Mouse (Mus musculus) myocyte (in vitro differentiated cells): ENCODE results near the gene Mrs2. TPM values are rescaled to one million over a fixed set of nuclear protein-coding genes. Genes with fewer than 3 reads are reported as not detected.

Experiments
- H3K27me3 ChIP-seq: one replicate; pipeline ENCODE4 v1.6.1; 2011; ENCODE audit not compliant: control insufficient read depth, insufficient read depth, insufficient read length
- H3K36me3 ChIP-seq: one replicate; pipeline ENCODE4 v1.6.1; 2011; ENCODE audit not compliant: control insufficient read depth, insufficient read depth
- H3K4me2 ChIP-seq: one replicate; pipeline ENCODE4 v1.6.1; 2011; ENCODE audit warnings: low read depth, control low read depth
- H3K4me3 ChIP-seq: one replicate; pipeline ENCODE4 v1.5.1; 2011; ENCODE audit warnings: mild to moderate bottlenecking, control low read depth, moderate library complexity
- H3K79me2 ChIP-seq: one replicate; pipeline ENCODE4 v1.6.1; 2011; ENCODE audit not compliant: control insufficient read depth, insufficient read depth
- H3ac ChIP-seq: one replicate; pipeline ENCODE4 v1.6.1; 2011; ENCODE audit not compliant: control insufficient read depth, insufficient read length
- CEBPB ChIP-seq: IDR thresholded peaks from 2 replicates; pipeline ENCODE4 v1.6.1; 2011; ENCODE audit warnings: mild to moderate bottlenecking, moderate library complexity; ENCODE audit not compliant: poor library complexity, insufficient read depth, severe bottlenecking
- E2F4 ChIP-seq: IDR thresholded peaks from one replicate; pipeline ENCODE4 v1.6.1; 2011; ENCODE audit warnings: mild to moderate bottlenecking, control low read depth, moderate library complexity; ENCODE audit not compliant: insufficient read depth
- MAX ChIP-seq: IDR thresholded peaks from one replicate; pipeline ENCODE4 v1.6.1; 2011; ENCODE audit warnings: low read depth, mild to moderate bottlenecking, control low read depth
- MYOD1 ChIP-seq, 3 experiments: IDR thresholded peaks; one replicate each; pipeline ENCODE4 v1.6.1; 2011; ENCODE audit warnings: control low read depth in 2 of 3, low read depth in 2 of 3, mild to moderate bottlenecking in 2 of 3, moderate library complexity in 1 of 3; ENCODE audit not compliant: insufficient read length in 2 of 3, control insufficient read depth in 1 of 3
- MYOG ChIP-seq, 3 experiments: IDR thresholded peaks; one replicate each; pipeline ENCODE4 v1.6.1; 2011; ENCODE audit warnings: control low read depth in 2 of 3, low read depth in 2 of 3, mild to moderate bottlenecking in 2 of 3; ENCODE audit not compliant: insufficient read length in 2 of 3, control insufficient read depth in 1 of 3, insufficient read depth in 1 of 3
- POLR2A ChIP-seq: IDR thresholded peaks from one replicate; pipeline ENCODE4 v1.6.1; 2011; ENCODE audit warnings: low read depth, mild to moderate bottlenecking, control low read depth, moderate library complexity; ENCODE audit not compliant: insufficient read length
- POLR2AphosphoS2 ChIP-seq: IDR thresholded peaks from one replicate; pipeline ENCODE4 v1.6.1; 2011; ENCODE audit warnings: low read depth, control low read depth; ENCODE audit not compliant: insufficient read length
- REST ChIP-seq: IDR thresholded peaks from one replicate; pipeline ENCODE4 v1.6.1; 2011; ENCODE audit warnings: mild to moderate bottlenecking, control low read depth, moderate library complexity; ENCODE audit not compliant: insufficient read depth, insufficient read length
- SRF ChIP-seq: IDR thresholded peaks from one replicate; pipeline ENCODE4 v1.6.1; 2011; ENCODE audit warnings: low read depth; ENCODE audit not compliant: control insufficient read depth, insufficient read length
- TCF12 ChIP-seq: IDR thresholded peaks from one replicate; pipeline ENCODE4 v1.6.1; 2011; ENCODE audit warnings: mild to moderate bottlenecking, control low read depth; ENCODE audit not compliant: poor library complexity, insufficient read depth, severe bottlenecking
- TCF3 ChIP-seq: IDR thresholded peaks from one replicate; pipeline ENCODE4 v1.6.1; 2011; ENCODE audit warnings: low read depth, control low read depth; ENCODE audit not compliant: insufficient read length
- USF1 ChIP-seq: IDR thresholded peaks from one replicate; pipeline ENCODE4 v1.6.1; 2011; ENCODE audit warnings: low read depth, mild to moderate bottlenecking, control low read depth, moderate library complexity
- polyA plus RNA-seq: library from polyadenylated mRNA; unstranded; fragments of >200 nt; fragmentation: generic; extraction: Trizol; gene quantifications from one replicate; pipeline ENCODE4 v1.2.1, GENCODE M21; 2012; ENCODE audit warnings: missing spikeins

Mrs2 gene
- polyA plus RNA-seq, 1 experiment = 12.7 TPM

- Histone ChIP-seq H3K79me2 (no peaks in the 10 kb centered on the region), H3K4me3 (no peak overlapping the region), H3ac (no peak overlapping the region), H3K27me3 (no peaks in the 10 kb centered on the region), H3K36me3 (no peaks in the 10 kb centered on the region), H3K4me2 (no peak overlapping the region)
- TF ChIP-seq CEBPB (no peak), MYOG (IDR thresholded peaks at IDR 0.05; ENCODE audit: control insufficient read depth in 1 of 3, insufficient read depth in 1 of 3, insufficient read length in 2 of 3, low read depth in 2 of 3) (no peak), TCF3 (no peak), REST (no peak), MYOD1 (IDR thresholded peaks at IDR 0.05; ENCODE audit: control insufficient read depth in 1 of 3, insufficient read length in 2 of 3, low read depth in 2 of 3) (no peak), E2F4 (no peak), SRF (no peak), POLR2AphosphoS2 (no peak), POLR2A (no peak), MAX (no peak), TCF12 (no peak), USF1 (no peak)
Observed at GRCm38 (mm10) chr13:24960084-24960483, 60.1 kb downstream of the Mrs2 start.

DNA sequence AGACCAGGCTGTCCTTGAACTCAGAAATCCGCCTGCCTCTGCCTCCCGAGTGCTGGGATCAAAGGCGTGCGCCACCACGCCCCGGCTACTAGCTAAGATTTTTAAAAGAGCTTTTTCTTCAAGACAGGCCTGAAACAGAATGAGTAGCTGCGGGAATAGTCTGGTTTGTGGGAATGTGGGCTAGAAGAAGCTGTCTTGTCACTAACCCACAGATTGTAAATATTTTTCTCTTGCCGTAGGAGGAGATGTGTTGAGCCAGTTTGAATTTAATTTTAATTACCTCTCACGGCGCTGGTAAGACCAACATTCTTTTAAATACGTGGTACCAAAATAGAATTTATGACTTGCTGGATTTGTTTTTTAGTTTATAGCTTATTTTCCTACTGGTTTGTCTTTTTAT, 61.5 kb downstream of the Mrs2 start:
- H3K27me3 ChIP-seq = no peaks in the 10 kb centered on the region
- H3K4me2 ChIP-seq = no peak overlapping the region
- H3K79me2 ChIP-seq = no peaks in the 10 kb centered on the region
- no peak for TF ChIP-seq MYOG (IDR thresholded peaks at IDR 0.05; ENCODE audit: control insufficient read depth in 1 of 3, insufficient read depth in 1 of 3, insufficient read length in 2 of 3, low read depth in 2 of 3)
- no peak for TF ChIP-seq SRF
- no peak for TF ChIP-seq MAX
- no peak for TF ChIP-seq POLR2AphosphoS2
- no peak for TF ChIP-seq MYOD1 (IDR thresholded peaks at IDR 0.05; ENCODE audit: control insufficient read depth in 1 of 3, insufficient read length in 2 of 3, low read depth in 2 of 3)
- no peak for TF ChIP-seq TCF3
- no peak for TF ChIP-seq USF1
- no peak for TF ChIP-seq POLR2A
- no peak for TF ChIP-seq TCF12
- TF ChIP-seq REST = no peak
- TF ChIP-seq E2F4 = no peak
- no peak for TF ChIP-seq CEBPB
- no peaks in the 10 kb centered on the region for H3K36me3 ChIP-seq
- no peak overlapping the region for H3ac ChIP-seq
- no peak overlapping the region for H3K4me3 ChIP-seq

GRCm38 (mm10) chr13:24955500-24955899, 64.7 kb downstream of the Mrs2 start:
- no peak overlapping the region for H3ac ChIP-seq
- no peak overlapping the region for H3K4me2 ChIP-seq
- no peaks in the 10 kb centered on the region for H3K36me3 ChIP-seq
- H3K27me3 ChIP-seq = no peaks in the 10 kb centered on the region
- H3K4me3 ChIP-seq = no peak overlapping the region
- no peak for TF ChIP-seq MYOD1 (IDR thresholded peaks at IDR 0.05; ENCODE audit: control insufficient read depth in 1 of 3, insufficient read length in 2 of 3, low read depth in 2 of 3)
- TF ChIP-seq POLR2AphosphoS2 = no peak
- no peak for TF ChIP-seq REST
- TF ChIP-seq TCF3 = no peak
- no peak for TF ChIP-seq SRF
- TF ChIP-seq E2F4 = no peak
- no peak for TF ChIP-seq USF1
- TF ChIP-seq TCF12 = no peak
- TF ChIP-seq MYOG (IDR thresholded peaks at IDR 0.05; ENCODE audit: control insufficient read depth in 1 of 3, insufficient read depth in 1 of 3, insufficient read length in 2 of 3, low read depth in 2 of 3) = no peak
- TF ChIP-seq CEBPB = no peak
- TF ChIP-seq POLR2A = no peak
- no peaks in the 10 kb centered on the region for H3K79me2 ChIP-seq

- Histone ChIP-seq H3K4me2 (no peak overlapping the region), H3ac (no peak overlapping the region), H3K4me3 (no peak overlapping the region), H3K27me3 (no peaks in the 10 kb centered on the region), H3K36me3 (no peaks in the 10 kb centered on the region), H3K79me2 (no peaks in the 10 kb centered on the region)
- no peak for TF ChIP-seq USF1
- TF ChIP-seq MYOD1 (IDR thresholded peaks at IDR 0.05; ENCODE audit: control insufficient read depth in 1 of 3, insufficient read length in 2 of 3, low read depth in 2 of 3) = no peak
- TF ChIP-seq TCF12 = no peak
- TF ChIP-seq MAX = no peak
- no peak for TF ChIP-seq E2F4
- no peak for TF ChIP-seq POLR2AphosphoS2
- TF ChIP-seq POLR2A = no peak
- TF ChIP-seq CEBPB = no peak
- TF ChIP-seq SRF = no peak
Observed at GRCm38 (mm10) chr13:24955091-24955490, 65.1 kb downstream of the Mrs2 start.

GRCm38 (mm10) chr13:24952659-24953058, 67.5 kb downstream of the Mrs2 start:
- Histone ChIP-seq H3K27me3 (no peaks in the 10 kb centered on the region), H3ac (no peak overlapping the region), H3K4me3 (no peak overlapping the region), H3K4me2 (no peak overlapping the region), H3K79me2 (no peaks in the 10 kb centered on the region), H3K36me3 (no peaks in the 10 kb centered on the region)
- no peak for TF ChIP-seq TCF12
- no peak for TF ChIP-seq TCF3
- no peak for TF ChIP-seq MYOD1 (IDR thresholded peaks at IDR 0.05; ENCODE audit: control insufficient read depth in 1 of 3, insufficient read length in 2 of 3, low read depth in 2 of 3)
- no peak for TF ChIP-seq E2F4
- TF ChIP-seq REST = no peak
